Mouse (Mus musculus) MEL (cell line): ENCODE measurements around the gene Copz1. TPM values are rescaled to one million over a fixed set of nuclear protein-coding genes. Genes with fewer than 3 reads are reported as not detected.
A peak's percentile ranks its signal among the peaks of the same experiment; 100 is the strongest.
"Not testable (repeated sequence)": the region's sequence is repeated elsewhere in the genome, so short reads cannot be mapped to it uniquely, and the experiment has no call there.

Experiments used
- DNase-seq: peaks from one replicate; pipeline ENCODE4 v3.0.0; 2011; ENCODE audit warnings: low read depth, low spot score
- H3K27ac ChIP-seq: 2 replicates; pipeline ENCODE4 v1.5.1; 2012; ENCODE audit warnings: low read depth, mild to moderate bottlenecking, control low read depth, low read length, moderate library complexity; ENCODE audit not compliant: control insufficient read depth
- H3K27me3 ChIP-seq, 2 experiments: fragments of 150-350 bp in 1 of 2; sonication (generic) in 1 of 2; 2 replicates each; pipeline ENCODE4 v1.6.1; 2012; ENCODE audit warnings: low read length in 2 of 2, mild to moderate bottlenecking in 2 of 2, improper control_type of control experiment in 1 of 2, moderate library complexity in 1 of 2; ENCODE audit not compliant: insufficient read depth in 2 of 2, control insufficient read depth in 1 of 2
- H3K36me3 ChIP-seq, 2 experiments: 2 replicates each; pipeline ENCODE4 v1.6.1; 2012 to 2014; ENCODE audit warnings: low read length in 2 of 2, improper control_type of control experiment in 1 of 2, inconsistent platforms in 1 of 2, mild to moderate bottlenecking in 1 of 2; ENCODE audit not compliant: insufficient read depth in 2 of 2, control insufficient read depth in 1 of 2
- H3K4me1 ChIP-seq, 2 experiments: fragments of 150-350 bp in 1 of 2; sonication (generic) in 1 of 2; 2 replicates each; pipeline ENCODE4 v1.6.1; 2012; ENCODE audit warnings: low read length in 2 of 2, improper control_type of control experiment in 1 of 2, mild to moderate bottlenecking in 1 of 2; ENCODE audit not compliant: insufficient read depth in 2 of 2, control insufficient read depth in 1 of 2
- H3K4me3 ChIP-seq, 2 experiments: fragments of 150-350 bp in 1 of 2; sonication (generic) in 1 of 2; 2 replicates each; pipeline ENCODE4 v1.5.1; 2012; ENCODE audit warnings: low read depth in 2 of 2, low read length in 2 of 2, mild to moderate bottlenecking in 2 of 2, moderate library complexity in 2 of 2, control low read depth in 1 of 2, improper control_type of control experiment in 1 of 2; ENCODE audit not compliant: control insufficient read depth in 1 of 2, insufficient read depth in 1 of 2
- H3K79me2 ChIP-seq: 2 replicates; pipeline ENCODE4 v1.6.1; 2012; ENCODE audit warnings: mild to moderate bottlenecking, low read length, moderate library complexity; ENCODE audit not compliant: control insufficient read depth, poor library complexity, insufficient read depth
- H3K9ac ChIP-seq: 2 replicates; pipeline ENCODE4 v1.6.1; 2012; ENCODE audit warnings: low read depth, mild to moderate bottlenecking, control low read depth, low read length, moderate library complexity; ENCODE audit not compliant: control insufficient read depth, poor library complexity, severe bottlenecking
- H3K9me3 ChIP-seq: fragments of 150-350 bp; sonication (generic); replicated peaks from 2 replicates; pipeline ENCODE4 v1.6.1; 2012; ENCODE audit warnings: mild to moderate bottlenecking, low read length, improper control_type of control experiment, moderate library complexity; ENCODE audit not compliant: insufficient read depth
- CTCF ChIP-seq, 3 experiments: IDR thresholded peaks in 2 of 3; conservative IDR thresholded peaks in 1 of 3; 2 replicates each; pipeline ENCODE4 v1.5.1; 2011 to 2012; ENCODE audit warnings: low read length in 3 of 3, low read depth in 2 of 3, mild to moderate bottlenecking in 2 of 3, improper control_type of control experiment in 1 of 3, inconsistent platforms in 1 of 3, mixed read lengths in 1 of 3, moderate library complexity in 1 of 3; ENCODE audit not compliant: control insufficient read depth in 1 of 3, insufficient read depth in 1 of 3, poor library complexity in 1 of 3, severe bottlenecking in 1 of 3
- ELF1 ChIP-seq: IDR thresholded peaks from 2 replicates; pipeline ENCODE4 v1.6.1; 2014; ENCODE audit warnings: low read depth, mild to moderate bottlenecking, inconsistent platforms, low read length, improper control_type of control experiment, moderate library complexity
- EP300 ChIP-seq, 2 experiments: IDR thresholded peaks; 2 replicates each; pipeline ENCODE4 v1.6.1; 2011; ENCODE audit warnings: improper control_type of control experiment in 2 of 2, low read length in 2 of 2, low read depth in 1 of 2, mild to moderate bottlenecking in 1 of 2
- ETS1 ChIP-seq: IDR thresholded peaks from 2 replicates; pipeline ENCODE4 v1.6.1; 2012; ENCODE audit warnings: low read depth, mild to moderate bottlenecking, inconsistent platforms, low read length, improper control_type of control experiment, moderate library complexity
- GABPA ChIP-seq: IDR thresholded peaks from 2 replicates; pipeline ENCODE4 v1.6.1; 2012; ENCODE audit warnings: low read depth, mild to moderate bottlenecking, inconsistent platforms, low read length, improper control_type of control experiment, moderate library complexity
- GATA1 ChIP-seq: IDR thresholded peaks from 2 replicates; pipeline ENCODE4 v1.6.1; 2011; ENCODE audit warnings: low read depth, low read length, improper control_type of control experiment
- JUND ChIP-seq: IDR thresholded peaks from 2 replicates; pipeline ENCODE4 v1.6.1; 2011; ENCODE audit warnings: low read depth, mild to moderate bottlenecking, improper control_type of control experiment, low read length
- KAT2A ChIP-seq: conservative IDR thresholded peaks from 2 replicates; pipeline ENCODE4 v1.6.1; 2012; ENCODE audit warnings: low read depth, low read length, improper control_type of control experiment, inconsistent platforms
- MAFK ChIP-seq: IDR thresholded peaks from 2 replicates; pipeline ENCODE4 v1.6.1; 2011; ENCODE audit warnings: low read depth, mild to moderate bottlenecking, low read length, improper control_type of control experiment, borderline replicate concordance
- MEF2A ChIP-seq: IDR thresholded peaks from 2 replicates; pipeline ENCODE4 v1.6.1; 2014; ENCODE audit warnings: low read depth, mild to moderate bottlenecking, inconsistent platforms, low read length, improper control_type of control experiment; ENCODE audit not compliant: poor library complexity, insufficient replicate concordance, severe bottlenecking; ENCODE audit errors: extremely low read depth
- NELFE ChIP-seq: IDR thresholded peaks from 2 replicates; pipeline ENCODE4 v1.6.1; 2011; ENCODE audit warnings: low read depth, low read length, improper control_type of control experiment
- POLR2A ChIP-seq, 2 experiments: IDR thresholded peaks; 2 replicates each; pipeline ENCODE4 v1.6.1; 2011 to 2012; ENCODE audit warnings: low read length in 2 of 2, mild to moderate bottlenecking in 2 of 2, control low read depth in 1 of 2, improper control_type of control experiment in 1 of 2, low read depth in 1 of 2, moderate library complexity in 1 of 2; ENCODE audit not compliant: control insufficient read depth in 1 of 2, insufficient read depth in 1 of 2, poor library complexity in 1 of 2
- POLR2AphosphoS2 ChIP-seq: IDR thresholded peaks from 2 replicates; pipeline ENCODE4 v1.6.1; 2011; ENCODE audit warnings: low read length, improper control_type of control experiment
- POLR2AphosphoS5 ChIP-seq: IDR thresholded peaks from 2 replicates; pipeline ENCODE4 v1.6.1; 2012; ENCODE audit warnings: low read depth, borderline replicate concordance, mild to moderate bottlenecking, inconsistent platforms, low read length, moderate library complexity, mixed read lengths
- RAD21 ChIP-seq: IDR thresholded peaks from 2 replicates; pipeline ENCODE4 v1.6.1; 2011; ENCODE audit warnings: mild to moderate bottlenecking, low read depth, low read length, improper control_type of control experiment
- RCOR1 ChIP-seq: IDR thresholded peaks from 2 replicates; pipeline ENCODE4 v1.6.1; 2012; ENCODE audit warnings: low read depth, mild to moderate bottlenecking, inconsistent platforms, low read length, improper control_type of control experiment
- SMC3 ChIP-seq: IDR thresholded peaks from 2 replicates; pipeline ENCODE4 v1.6.1; 2011; ENCODE audit warnings: low read depth, low read length, improper control_type of control experiment
- TBP ChIP-seq: IDR thresholded peaks from 2 replicates; pipeline ENCODE4 v1.8.0; 2011; ENCODE audit warnings: low read depth, low read length, improper control_type of control experiment
- USF1 ChIP-seq: IDR thresholded peaks from 2 replicates; pipeline ENCODE4 v1.6.1; 2014; ENCODE audit warnings: low read depth, mild to moderate bottlenecking, inconsistent platforms, low read length, improper control_type of control experiment, moderate library complexity
- ZKSCAN1 ChIP-seq: IDR thresholded peaks from 2 replicates; pipeline ENCODE4 v1.6.1; 2012; ENCODE audit warnings: low read depth, mild to moderate bottlenecking, inconsistent platforms, low read length, improper control_type of control experiment, moderate library complexity
- ZMIZ1 ChIP-seq: IDR thresholded peaks from 2 replicates; pipeline ENCODE4 v1.6.1; 2012; ENCODE audit warnings: low read depth, mild to moderate bottlenecking, inconsistent platforms, low read length, improper control_type of control experiment, moderate library complexity
- polyA plus RNA-seq, 2 experiments: library from polyadenylated mRNA; stranded (reverse) in 1 of 2; unstranded in 1 of 2; fragments of >175 nt in 1 of 2; fragments of >200 nt in 1 of 2; gene quantifications; 2 replicates each; pipeline versions ENCODE4 v1.2.1 to v1.2.4; 2012; ENCODE audit warnings: low replicate concordance in 2 of 2, low read depth in 1 of 2; ENCODE audit not compliant: insufficient read length in 2 of 2, insufficient read depth in 1 of 2, missing spikeins in 1 of 2
- total RNA-seq: library from RNA; depleted of rRNA; stranded (reverse); fragments of 300-350 nt; gene quantifications from 2 replicates; pipeline ENCODE4 v1.2.3, GENCODE M21; 2012

Gene Copz1
- total and polyA plus RNA-seq, 3 experiments, result 46.7 to 822 (median 117) TPM

- peaks cover 0 to 28% of the 10 kb centered on the region in 2 experiments for H3K36me3 ChIP-seq
- H3K27ac ChIP-seq, result no peak overlapping the region
These were observed 23.9 kb upstream of the Copz1 start for GRCm38 (mm10) chr15:103248401-103249313.

GRCm38 (mm10) chr15:103249511-103249910 is 23.0 kb upstream of the Copz1 start:
- not testable (repeated sequence) for DNase-seq, H3K9me3 ChIP-seq, H3K27ac ChIP-seq, H3K4me1 ChIP-seq, H3K27me3 ChIP-seq, H3K4me3 ChIP-seq, H3K9ac ChIP-seq
- Histone ChIP-seq H3K36me3 (peaks cover 0 to 28% of the 10 kb centered on the region in 2 experiments; a peak in 3 of 4 replicates), H3K79me2 (peaks cover 46% of the 10 kb centered on the region)

More at GRCm38 (mm10) chr15:103248401-103249313, 23.9 kb upstream of the Copz1 start:
- Histone ChIP-seq H3K4me1 (peaks cover 0 to 7% of the 10 kb centered on the region in 2 experiments; a peak in 3 of 4 replicates), H3K27me3 (no peaks in the 10 kb centered on the region), H3K79me2 (peaks cover 39% of the 10 kb centered on the region), H3K9me3 (no peaks in the 10 kb centered on the region), H3K4me3 (no peak overlapping the region), H3K9ac (no peak overlapping the region)
- TF ChIP-seq POLR2A (IDR thresholded peaks at IDR 0.05; ENCODE audit: control insufficient read depth in 1 of 2, insufficient read depth in 1 of 2, low read depth in 1 of 2, low read length in 2 of 2, poor library complexity in 1 of 2) (peak in 1 of 2 experiments; percentile 23; a peak in 1 of 4 replicates), ZMIZ1 (no peak; the same call in 1 of the 2 replicates), GABPA (no peak), RCOR1 (0 out of 2 replicates have a peak, but pooled peaks have one; percentile 12), GATA1 (no peak), POLR2AphosphoS2 (peak; percentile 15; the same call in 1 of the 2 replicates), NELFE (no peak), ELF1 (no peak)
- DNase-seq, result peak; percentile 31

DNA sequence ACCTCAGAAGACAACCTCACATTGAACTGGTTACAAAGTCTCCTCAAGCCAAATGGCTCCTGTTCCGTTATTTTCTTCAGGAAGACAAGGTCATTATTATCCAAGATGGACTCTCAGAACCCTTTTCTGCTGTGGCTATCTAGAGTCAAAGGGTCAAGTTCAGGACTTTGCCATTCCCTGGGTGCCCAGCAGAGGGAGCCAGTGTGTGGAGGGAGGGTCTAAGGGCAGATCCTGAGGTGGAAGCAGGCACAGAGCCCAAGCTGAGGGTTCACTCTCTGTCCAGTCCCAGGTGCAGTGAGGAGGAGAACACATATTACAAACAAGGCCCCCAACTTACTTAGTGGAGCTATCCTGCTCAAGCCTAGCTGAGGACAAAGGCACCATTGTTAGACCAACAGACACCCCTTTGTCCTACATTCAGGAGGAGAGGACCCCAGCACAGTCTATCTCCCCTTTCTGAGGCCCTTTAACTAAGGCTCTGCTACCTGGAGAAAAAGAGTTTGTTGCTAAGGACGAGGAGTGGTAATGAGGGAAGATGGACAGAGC is 22.2 kb upstream of the Copz1 start:
- peak overlapping the region; percentile 64 for H3K9ac ChIP-seq
- peak; percentile 50 for DNase-seq
- no peaks in the 10 kb centered on the region for H3K27me3 ChIP-seq
- H3K79me2 ChIP-seq, result peaks cover 51% of the 10 kb centered on the region
- H3K4me1 ChIP-seq, result peaks cover 0 to 7% of the 10 kb centered on the region in 2 experiments; a peak in 3 of 4 replicates
- peak overlapping the region in 1 of 2 experiments; percentile 48; a peak in 3 of 4 replicates for H3K4me3 ChIP-seq
- H3K36me3 ChIP-seq, result peaks cover 0 to 23% of the 10 kb centered on the region in 2 experiments; a peak in 3 of 4 replicates
- peak overlapping the region; percentile 92 for H3K27ac ChIP-seq
- TF ChIP-seq ZMIZ1 (no peak), POLR2A (IDR thresholded peaks at IDR 0.05; ENCODE audit: control insufficient read depth in 1 of 2, insufficient read depth in 1 of 2, low read depth in 1 of 2, low read length in 2 of 2, poor library complexity in 1 of 2) (no peak; a peak in 1 of 4 replicates), KAT2A (no peak), ETS1 (no peak), RAD21 (peak; percentile 36), GATA1 (no peak), USF1 (no peak), ELF1 (no peak), MEF2A (no peak), ZKSCAN1 (no peak), SMC3 (peak; percentile 64), EP300 (IDR thresholded peaks at IDR 0.05; ENCODE audit: low read depth in 1 of 2, low read length in 2 of 2) (no peak), MAFK (no peak), RCOR1 (no peak), JUND (no peak), POLR2AphosphoS5 (no peak), TBP (no peak), CTCF (IDR thresholded peaks at IDR 0.05 in 2 of 3, conservative IDR thresholded peaks at IDR 0.05 in 1 of 3; ENCODE audit: control insufficient read depth in 1 of 3, insufficient read depth in 1 of 3, low read depth in 2 of 3, low read length in 3 of 3, poor library complexity in 1 of 3, severe bottlenecking in 1 of 3) (peak; percentile 64 to 73 (median 69))
- no peaks in the 10 kb centered on the region for H3K9me3 ChIP-seq
